Mouse (Mus musculus) mature B cell (primary cell): ENCODE results near the gene Cstl1.
"Not testable (repeated sequence)": the region's sequence is repeated elsewhere in the genome, so short reads cannot be mapped to it uniquely, and the experiment has no call there.

Source experiments
- in situ Hi-C: fragments of 300-500 bp; cut with MboI; formaldehyde crosslinking; loops from 2 replicates; pipeline ENCODE4 v1.14.3; 2019

Cstl1 gene

GRCm38 (mm10) chr2:148750058-148750457 lies at the start of gene Cstl1:
Gene Cstl1, plus strand, starts transcription at chr2:148750358.
- in situ Hi-C loops: loop anchor here (10.0 kb wide), 1 partner anchor 155 kb away; no protein-coding TSS in a partner anchor

DNA sequence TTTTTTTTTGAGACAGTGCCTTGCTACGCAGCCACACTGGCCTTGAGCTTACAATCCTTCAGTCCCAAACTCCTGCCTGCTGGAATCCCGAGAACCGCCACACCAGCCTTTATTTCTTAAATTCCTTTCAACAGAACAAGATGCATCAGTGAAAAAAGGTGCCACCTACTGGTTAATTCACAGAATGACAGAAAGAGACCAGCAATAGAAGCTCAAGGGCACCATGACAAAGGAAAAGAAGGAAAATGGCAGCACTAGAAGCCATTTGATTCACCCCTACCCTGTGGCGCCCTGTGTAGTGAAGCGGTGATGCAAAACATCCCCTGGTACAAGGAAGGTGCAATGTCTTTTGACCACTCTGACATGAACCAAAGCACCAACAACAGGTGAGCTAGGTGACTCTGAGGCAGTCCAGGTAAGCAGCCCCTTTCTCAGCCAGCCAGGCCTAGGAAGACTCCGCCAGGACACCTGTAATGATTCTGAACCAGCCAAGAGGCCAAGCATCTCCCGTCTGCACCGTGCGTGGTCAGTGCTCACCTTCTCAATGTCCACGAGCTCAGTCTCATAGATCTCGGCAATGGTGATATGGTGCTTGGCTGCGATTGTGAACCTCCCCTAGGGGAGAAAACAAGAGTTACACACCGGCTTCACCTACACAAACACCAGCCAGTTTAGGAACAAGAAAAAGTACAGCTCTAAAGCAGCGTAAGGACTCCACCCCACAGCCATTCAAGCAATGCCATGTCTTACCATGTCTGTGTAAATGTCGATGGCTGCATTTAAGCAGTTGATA lies 43.6 kb upstream of the Cstl1 start:
- in situ Hi-C loops: no loop called here

DNA sequence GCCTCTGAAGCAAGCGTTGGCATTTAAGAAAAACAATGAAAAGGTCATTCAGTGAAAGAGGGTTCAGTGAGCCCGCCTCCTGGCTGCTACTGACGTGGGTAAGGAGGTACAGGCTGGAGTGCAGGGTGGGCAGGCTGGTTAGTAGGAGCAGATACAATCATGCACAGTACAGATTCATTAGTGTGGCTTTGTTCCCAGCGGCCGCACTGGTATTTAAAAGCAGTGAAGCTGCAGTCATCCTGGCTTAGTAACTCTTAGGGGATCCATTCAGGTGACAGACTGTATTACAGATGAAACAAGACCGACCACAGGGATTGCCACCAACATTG lies 43.0 kb upstream of the Cstl1 start:
- in situ Hi-C loops: no loop called here

GRCm38 (mm10) chr2:148712326-148712725 lies 37.8 kb upstream of the Cstl1 start:
- in situ Hi-C loops: no loop called here

- in situ Hi-C loops: no loop called here
Measured at GRCm38 (mm10) chr2:148717072-148717471, 33.1 kb upstream of the Cstl1 start.

DNA sequence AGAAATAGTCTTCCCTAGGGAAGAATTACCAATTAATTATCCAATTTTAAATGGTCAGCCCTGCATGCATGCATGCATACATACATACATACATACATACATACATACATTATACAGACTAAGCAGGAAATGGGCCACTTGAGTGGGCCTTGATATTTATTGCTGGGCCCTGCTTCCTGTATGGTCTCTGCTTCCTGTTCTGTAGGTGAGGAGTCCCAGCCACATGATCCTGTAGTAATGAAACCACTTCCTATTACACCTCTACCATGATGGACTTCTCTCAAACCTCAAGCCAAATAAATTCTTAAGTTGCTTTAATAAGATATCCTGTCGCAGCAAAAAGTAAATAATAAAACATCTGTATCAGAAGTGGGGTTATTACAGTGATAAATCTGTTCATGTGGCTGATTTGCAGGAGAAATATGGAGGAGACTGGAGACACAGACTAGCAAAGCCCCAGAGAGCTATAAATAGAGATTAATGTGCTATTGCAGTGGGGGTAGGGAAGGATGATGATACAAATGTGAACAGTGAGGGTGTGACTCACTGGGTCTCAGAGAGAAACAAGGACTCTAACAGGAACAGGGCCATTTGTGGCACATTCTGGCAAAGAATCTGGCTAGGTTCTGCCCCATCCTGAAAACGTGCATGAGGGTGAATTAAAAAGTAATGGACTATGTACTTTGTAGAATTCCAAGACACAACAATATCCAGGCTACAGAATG lies 30.7 kb upstream of the Cstl1 start:
- in situ Hi-C loops: no loop called here

DNA sequence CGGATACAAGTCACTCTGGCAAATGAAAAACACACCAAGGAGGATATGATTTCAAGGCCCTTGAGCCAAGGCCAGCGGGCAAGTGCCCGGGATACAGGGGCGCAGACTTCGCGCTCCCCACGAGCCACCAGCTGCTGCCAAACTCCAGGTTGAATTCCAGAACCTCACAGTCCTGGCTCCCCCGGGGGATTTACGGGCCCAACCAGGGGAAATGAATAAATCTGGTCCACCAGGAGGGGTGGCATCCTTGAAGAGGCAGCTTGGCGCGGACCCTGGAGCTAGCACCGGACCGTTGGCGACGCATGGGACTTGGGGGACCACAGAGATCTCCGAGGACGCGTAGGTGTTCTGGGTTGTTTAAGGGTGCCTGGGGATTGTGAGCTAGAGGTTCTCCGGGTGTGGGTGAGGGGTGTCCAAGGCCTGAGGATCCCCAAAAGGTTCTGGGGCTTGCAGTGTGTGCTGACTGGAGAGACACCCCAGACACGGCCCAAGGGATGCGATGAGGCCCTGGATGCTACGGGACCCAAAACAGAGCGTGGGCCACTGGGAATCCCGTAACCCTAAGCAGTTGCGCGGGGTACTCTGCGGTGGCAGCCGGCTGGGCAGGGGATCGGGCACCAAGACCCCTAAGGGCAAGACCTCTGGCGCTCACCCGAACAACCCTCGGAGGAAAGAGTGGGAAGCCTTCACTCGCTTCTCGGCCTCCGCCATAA lies 18.4 kb upstream of the Cstl1 start:
- in situ Hi-C loops: no loop called here

- in situ Hi-C loops: no loop called here
Measured at GRCm38 (mm10) chr2:148732327-148733000, 17.7 kb upstream of the Cstl1 start, which contains the start of gene Napb. Gene Napb, minus strand, starts transcription at chr2:148732467.

- in situ Hi-C loops: no loop called here
Measured at GRCm38 (mm10) chr2:148743001-148743400, 7.2 kb upstream of the Cstl1 start.

GRCm38 (mm10) chr2:148743846-148744407 lies 6.2 kb upstream of the Cstl1 start:
- in situ Hi-C loops: no loop called here

- in situ Hi-C loops: loop anchor here (10.0 kb wide), 1 partner anchor 153 kb away; no protein-coding TSS in a partner anchor
Measured at GRCm38 (mm10) chr2:148751893-148752813, 2.0 kb downstream of the Cstl1 start.

GRCm38 (mm10) chr2:148754310-148754846 lies 4.2 kb downstream of the Cstl1 start:
- in situ Hi-C loops: loop anchor here (10.0 kb wide), 1 partner anchor 150 kb away; no protein-coding TSS in a partner anchor

DNA sequence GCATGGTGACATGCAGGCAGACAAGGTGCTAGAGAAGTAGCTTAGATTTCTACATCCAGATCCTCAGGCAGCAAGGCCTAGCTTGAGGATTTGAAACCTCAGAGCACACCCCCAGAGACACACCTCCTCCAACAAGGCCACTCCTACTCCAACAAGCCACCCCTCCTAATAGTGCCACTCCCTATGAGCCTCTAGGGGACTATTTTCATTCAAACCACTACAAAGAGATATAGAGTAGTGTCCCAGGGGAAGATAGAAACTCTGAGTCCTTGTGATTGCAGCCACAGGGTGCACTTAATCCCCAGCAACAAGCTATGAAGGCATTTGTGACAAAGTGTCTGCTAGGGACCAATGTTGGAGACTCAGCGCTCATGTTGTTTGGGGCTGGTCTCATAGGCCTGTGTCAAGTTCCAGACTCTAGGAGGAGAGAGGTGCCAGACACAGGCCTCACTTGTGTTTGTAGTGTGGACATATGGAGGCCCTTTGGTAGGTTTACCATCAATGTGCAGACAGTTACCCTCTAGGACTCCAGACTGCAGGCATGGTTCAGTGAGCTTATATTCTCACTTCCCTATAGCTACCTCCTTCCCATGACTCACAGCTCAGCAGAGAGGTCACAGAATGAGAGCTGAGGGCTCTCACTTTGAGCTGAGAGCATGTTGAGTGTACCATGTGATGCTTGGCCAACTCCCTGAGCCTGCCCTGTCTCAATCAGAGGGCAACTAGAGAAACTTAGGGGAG lies 13.7 kb downstream of the Cstl1 start:
- in situ Hi-C loops: no loop called here

DNA sequence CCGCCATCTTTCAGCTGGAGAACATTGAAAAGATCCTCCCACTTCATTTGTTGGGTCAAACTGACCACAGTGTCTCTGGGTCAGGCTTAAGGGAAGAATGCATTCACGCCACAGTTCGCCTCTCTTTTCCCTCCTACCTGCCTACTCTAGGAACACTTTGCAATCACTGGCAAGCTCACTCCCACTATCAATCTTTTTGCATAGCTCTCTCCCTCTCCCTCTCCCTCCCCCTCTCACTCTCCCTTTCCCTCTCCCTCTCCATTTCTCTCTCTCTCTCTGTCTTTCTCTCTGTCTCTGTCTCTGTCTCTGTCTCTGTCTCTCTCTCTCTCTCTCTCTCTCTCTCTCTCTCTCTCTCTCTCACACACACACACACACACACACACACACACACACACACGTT lies 21.2 kb downstream of the Cstl1 start, which contains the start of gene Cst11:
Gene Cst11, minus strand, starts transcription at position 101 of the 400 bp plus-strand sequence.
- in situ Hi-C loops: not testable (repeated sequence)

DNA sequence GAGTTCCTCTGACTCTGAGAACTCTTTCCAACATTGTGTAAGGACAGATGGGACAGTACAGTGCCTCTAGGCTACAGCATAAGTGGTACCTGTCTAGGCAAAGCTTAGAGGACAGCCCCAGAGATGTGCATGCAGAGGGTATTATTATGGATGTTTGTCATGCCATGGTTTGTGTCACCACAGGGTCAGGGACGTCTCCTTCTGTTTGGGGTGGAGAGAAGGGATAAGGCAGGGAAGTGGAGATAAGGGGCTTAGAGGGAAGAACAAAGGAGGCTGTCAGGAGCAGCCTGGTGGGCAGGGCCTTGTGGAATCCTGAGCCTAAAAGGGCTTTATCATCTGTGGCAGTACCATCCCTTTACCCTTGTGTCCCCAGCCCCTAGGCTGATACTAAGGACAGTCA lies 31.6 kb downstream of the Cstl1 start, which contains the start of gene 8030411F24Rik:
Gene 8030411F24Rik, plus strand, starts transcription at position 301 of the 400 bp plus-strand sequence.
- in situ Hi-C loops: no loop called here

DNA sequence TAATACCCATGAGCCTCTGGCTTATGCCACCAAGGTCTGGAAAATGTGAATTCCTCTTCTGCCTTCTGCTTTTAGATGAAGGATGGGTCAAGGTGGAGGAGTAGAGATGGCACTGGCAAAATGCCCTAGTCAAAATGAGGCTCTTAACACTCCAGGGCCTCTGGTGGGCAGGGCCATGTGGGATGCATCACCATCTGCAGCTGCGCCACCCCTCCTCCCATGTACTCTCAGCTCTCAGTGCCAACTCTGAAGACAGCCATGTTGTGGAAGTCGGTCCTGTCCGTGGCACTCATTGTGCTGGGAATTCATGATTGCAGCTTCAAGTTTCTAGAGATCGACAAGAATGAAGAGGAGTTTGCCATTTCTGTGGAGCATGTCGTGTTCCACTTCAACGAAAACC lies 39.0 kb downstream of the Cstl1 start, which contains the start of gene Cst12:
Gene Cst12, plus strand, starts transcription at position 220 of the 400 bp plus-strand sequence.
- in situ Hi-C loops: no loop called here

DNA sequence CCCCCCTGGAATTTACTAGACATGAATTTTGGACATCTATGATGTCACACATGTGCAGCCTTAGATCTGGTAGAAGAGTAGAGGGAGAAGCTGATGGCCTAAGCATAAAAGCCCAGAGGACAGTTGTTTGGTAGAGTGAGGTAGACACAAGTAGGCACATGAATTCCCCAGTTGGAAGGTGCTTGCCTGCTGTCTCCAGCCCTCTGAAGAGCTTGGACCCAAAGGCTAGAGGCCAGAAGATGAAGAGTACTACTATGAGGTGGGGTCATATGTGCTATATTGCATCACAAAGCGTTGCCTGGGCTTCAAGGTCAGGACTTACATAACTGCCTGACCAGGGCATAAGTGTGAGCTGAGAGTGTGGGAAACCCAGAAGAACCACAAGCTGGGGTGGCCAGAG lies 48.3 kb downstream of the Cstl1 start, which contains the start of gene Cst8:
Gene Cst8, plus strand, starts transcription at position 301 of the 400 bp plus-strand sequence.
- in situ Hi-C loops: no loop called here

- in situ Hi-C loops: no loop called here
Measured at GRCm38 (mm10) chr2:148801491-148801921, 51.3 kb downstream of the Cstl1 start.
